Mouse (Mus musculus): ENCODE measurements around the gene Hcn1.

Hcn1 gene

DNA sequence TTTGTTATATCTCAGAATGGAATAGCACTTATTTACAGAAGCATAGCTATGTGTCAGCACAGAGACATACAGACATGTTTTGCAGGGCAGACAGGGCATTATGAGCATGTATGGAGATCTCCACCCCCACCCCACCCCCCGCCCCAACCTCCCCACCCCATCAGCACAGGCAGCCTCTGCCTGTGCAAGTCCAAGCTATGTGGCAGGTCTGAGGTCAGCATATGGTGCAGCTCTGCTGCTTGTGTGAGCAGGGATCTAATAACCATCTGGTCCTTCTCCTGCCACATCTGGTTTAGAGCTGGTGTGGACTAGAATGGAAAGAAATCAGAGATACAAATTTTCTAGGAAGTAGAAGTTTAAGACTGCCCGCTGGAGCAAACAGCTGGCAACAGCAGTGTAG is 424.4 kb downstream of the Hcn1 start:
- in situ Hi-C loops (cut with MboI), result no loop called here

GRCm38 (mm10) chr13:118027868-118028267 is 425.7 kb downstream of the Hcn1 start:
- in situ Hi-C loops (cut with MboI), result no loop called here

DNA sequence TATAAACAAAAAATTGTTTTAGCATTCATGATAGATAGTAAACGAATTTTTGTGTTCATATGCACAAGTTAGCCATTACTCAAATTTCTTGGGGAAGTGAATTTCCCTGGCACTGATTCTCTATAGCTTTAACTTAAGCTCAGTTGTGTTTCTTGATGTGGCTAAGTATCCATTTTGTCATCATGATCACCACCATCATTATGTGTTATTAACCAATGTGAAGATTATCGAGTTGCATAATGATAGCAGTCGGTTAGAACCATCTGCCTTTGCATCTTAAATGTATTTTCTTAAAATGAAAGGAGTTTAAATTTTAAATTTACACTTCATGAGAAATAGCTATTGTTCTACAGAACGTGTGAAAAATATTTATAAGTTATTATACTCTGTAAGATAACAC is 426.5 kb downstream of the Hcn1 start:
- in situ Hi-C loops (cut with MboI), result no loop called here

DNA sequence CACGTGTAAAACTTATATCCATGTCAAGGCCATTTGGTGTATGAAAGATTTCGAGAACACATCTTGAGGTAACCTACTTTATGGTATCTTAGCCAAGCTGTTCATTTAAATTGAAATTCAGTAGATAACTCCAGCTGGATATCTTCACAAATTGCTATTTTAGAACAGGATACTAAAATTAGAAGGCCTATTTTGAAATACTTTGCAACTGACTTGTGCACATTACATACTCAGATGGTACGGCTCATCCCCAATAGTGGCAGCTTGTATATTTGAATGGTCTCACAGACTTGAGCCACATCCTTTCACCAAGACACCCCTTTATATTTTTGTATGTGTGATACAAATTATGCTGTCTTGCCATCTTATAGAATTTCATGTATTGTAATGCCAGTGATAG is 427.5 kb downstream of the Hcn1 start:
- in situ Hi-C loops (cut with MboI), result no loop called here

DNA sequence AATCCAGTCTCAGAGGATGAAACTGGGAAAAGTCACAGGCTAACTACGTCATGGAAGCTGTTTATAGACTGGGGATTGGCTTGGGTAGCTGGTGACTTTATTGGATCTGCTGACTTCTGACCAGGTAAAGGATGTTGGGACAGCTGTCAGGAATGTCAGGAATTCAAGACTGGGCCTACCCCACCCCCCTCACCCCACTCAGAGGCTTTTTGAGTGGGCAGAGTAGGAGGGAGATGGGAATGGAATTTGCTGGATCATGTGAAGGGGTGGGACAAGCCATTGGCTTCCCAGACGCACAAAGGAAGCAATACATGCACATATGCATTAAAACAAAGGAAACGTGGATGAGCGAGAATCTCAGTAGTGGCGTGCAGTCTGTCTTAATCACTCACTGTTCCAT is 433.5 kb downstream of the Hcn1 start:
- in situ Hi-C loops (cut with MboI), result no loop called here

Data from mature B cell (primary cell).